8 mouse cellular contexts compared by ENCODE assay signal in the genomic region with DNA sequence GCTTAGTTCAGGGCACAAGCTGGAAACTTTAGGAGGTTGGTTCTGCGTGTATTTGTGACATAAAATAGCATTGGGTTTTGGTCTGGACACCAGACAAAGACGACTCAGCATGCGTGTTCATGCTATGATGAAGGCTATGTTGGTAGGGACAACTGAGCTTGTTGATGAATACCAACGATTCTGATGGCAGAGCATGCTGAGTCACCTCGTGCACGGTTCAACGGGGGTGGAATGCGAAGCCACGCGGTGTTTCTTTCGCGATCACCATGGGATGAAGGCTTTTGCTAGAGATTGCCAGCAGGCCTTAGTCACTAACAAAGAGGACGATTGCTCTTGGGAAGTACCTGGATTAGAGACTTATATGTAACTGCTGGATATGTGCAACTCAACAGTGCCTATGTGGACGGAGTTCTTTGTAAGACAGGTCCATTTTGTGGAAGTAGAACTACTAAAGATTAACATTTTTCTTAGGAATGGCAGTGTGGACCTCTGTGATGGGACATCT. TPM values are rescaled to one million over a fixed set of nuclear protein-coding genes. Genes with fewer than 3 reads are reported as not detected.
DNase-seq lines count a peak whose midpoint lies in the region; ATAC-seq lines count a peak whose summit lies in the region.

No protein-coding gene starts in this region.

- H3K36me3 ChIP-seq in forebrain, embryonic 12.5 days (replicated peaks) = peaks cover 54% of the 10 kb centered on the region
- H3K36me3 ChIP-seq in limb, embryonic 12.5 days = peaks cover 60% of the 10 kb centered on the region
- H3K36me3 ChIP-seq in midbrain, embryonic 15.5 days (replicated peaks) = peaks cover 24% of the 10 kb centered on the region; the same call in 1 of the 2 replicates

- H3K4me3 ChIP-seq in forebrain, embryonic 12.5 days (replicated peaks) = peak overlapping the region; percentile 74
- H3K4me3 ChIP-seq in limb, embryonic 12.5 days (replicated peaks) = peak overlapping the region; percentile 74
- H3K4me3 ChIP-seq in midbrain, embryonic 15.5 days = peak overlapping the region; percentile 95

- H3K4me2 ChIP-seq in forebrain, embryonic 12.5 days = peak overlapping the region; percentile 66
- peak overlapping the region; percentile 93 for H3K4me2 ChIP-seq in limb, embryonic 12.5 days
- peak overlapping the region; percentile 75 for H3K4me2 ChIP-seq in midbrain, embryonic 15.5 days

- H3K27me3 ChIP-seq in forebrain, embryonic 12.5 days = no peaks in the 10 kb centered on the region
- H3K27me3 ChIP-seq in limb, embryonic 12.5 days = no peaks in the 10 kb centered on the region
- H3K27me3 ChIP-seq in midbrain, embryonic 15.5 days (replicated peaks) = no peaks in the 10 kb centered on the region

- peak overlapping the region; percentile 90 for H3K9ac ChIP-seq in forebrain, embryonic 12.5 days
- peak overlapping the region; percentile 96 for H3K9ac ChIP-seq in limb, embryonic 12.5 days (replicated peaks)
- peak overlapping the region; percentile 84 for H3K9ac ChIP-seq in midbrain, embryonic 15.5 days

- ATAC-seq in forebrain, embryonic 12.5 days (ENCODE audit: low FRiP score) = peak; percentile 42
- peak; percentile 4; the same call in 1 of the 2 replicates for ATAC-seq in limb, embryonic 12.5 days (ENCODE audit: insufficient number of reproducible peaks, insufficient read depth, low FRiP score, low TSS enrichment, low read depth)
- ATAC-seq in midbrain, embryonic 15.5 days (replicated peaks) = peak; percentile 61

- H3K9me3 ChIP-seq in forebrain, embryonic 12.5 days = no peaks in the 10 kb centered on the region
- H3K9me3 ChIP-seq in limb, embryonic 12.5 days = no peaks in the 10 kb centered on the region
- H3K9me3 ChIP-seq in midbrain, embryonic 15.5 days = no peaks in the 10 kb centered on the region

- peak; percentile 50 for DNase-seq in embryo, embryonic 11 days
- no peak for DNase-seq in embryo, embryonic 10.5 days (ENCODE audit: low spot score)
- peak; percentile 53 for DNase-seq in right cerebral cortex, postnatal 14 days
- no peak for DNase-seq in right cerebral cortex, postnatal 4 days
- no peak for DNase-seq in urinary bladder, postnatal 10 days (ENCODE audit: low spot score)

- WGBS in forebrain, embryonic 12.5 days = under 1% methylated on average over 14 of the region's 14 CpGs
- WGBS in limb, embryonic 12.5 days = 0% methylated on average over 14 of the region's 14 CpGs
- WGBS in midbrain, embryonic 15.5 days = 0% methylated on average over 14 of the region's 14 CpGs

- H3K27ac ChIP-seq in forebrain, embryonic 12.5 days = peak overlapping the region; percentile 88
- peak overlapping the region; percentile 95 for H3K27ac ChIP-seq in limb, embryonic 12.5 days
- H3K27ac ChIP-seq in midbrain, embryonic 15.5 days = peak overlapping the region; percentile 91

- peaks cover 40% of the 10 kb centered on the region for H3K4me1 ChIP-seq in forebrain, embryonic 12.5 days
- H3K4me1 ChIP-seq in limb, embryonic 12.5 days (replicated peaks) = peaks cover 18% of the 10 kb centered on the region
- peaks cover 44% of the 10 kb centered on the region for H3K4me1 ChIP-seq in midbrain, embryonic 15.5 days

RNA-seq across cellular contexts. Expression of a gene that starts 0.7 kb away (rescaled TPM):
- 9.9 TPM in 2 replicates for polyA plus RNA-seq in forebrain, embryonic 12.5 days (2016; fragmentation: Nextera tagmentation; extraction: Ambion mirVana)
- polyA plus RNA-seq in limb, embryonic 12.5 days (2016; fragmentation: Nextera tagmentation; extraction: Ambion mirVana) = 8.5 and 11.1 TPM in 2 replicates
- polyA plus RNA-seq in midbrain, embryonic 15.5 days (2015; fragmentation: Nextera tagmentation; extraction: Ambion mirVana) = 14.1 and 15.3 TPM in 2 replicates

RNA-seq across cellular contexts. Expression of a gene that starts 35.1 kb away (rescaled TPM):
- 49.0 and 49.3 TPM in 2 replicates for polyA plus RNA-seq in forebrain, embryonic 12.5 days (2016; fragmentation: Nextera tagmentation; extraction: Ambion mirVana)
- polyA plus RNA-seq in limb, embryonic 12.5 days (2016; fragmentation: Nextera tagmentation; extraction: Ambion mirVana) = 35.7 and 37.5 TPM in 2 replicates
- polyA plus RNA-seq in midbrain, embryonic 15.5 days (2015; fragmentation: Nextera tagmentation; extraction: Ambion mirVana) = 24.4 and 24.8 TPM in 2 replicates

RNA-seq across cellular contexts. Expression of a gene that starts 35.2 kb away (rescaled TPM):
- polyA plus RNA-seq in forebrain, embryonic 12.5 days (2016; fragmentation: Nextera tagmentation; extraction: Ambion mirVana) = 38.3 and 39.7 TPM in 2 replicates
- 40.4 and 40.7 TPM in 2 replicates for polyA plus RNA-seq in limb, embryonic 12.5 days (2016; fragmentation: Nextera tagmentation; extraction: Ambion mirVana)
- 10.0 and 12.2 TPM in 2 replicates for polyA plus RNA-seq in midbrain, embryonic 15.5 days (2015; fragmentation: Nextera tagmentation; extraction: Ambion mirVana)

RNA-seq across cellular contexts. Expression of a gene that starts 56.9 kb away (rescaled TPM):
- 2.4 and 2.8 TPM in 2 replicates for polyA plus RNA-seq in forebrain, embryonic 12.5 days (2016; fragmentation: Nextera tagmentation; extraction: Ambion mirVana)
- 2.8 TPM in 2 replicates for polyA plus RNA-seq in limb, embryonic 12.5 days (2016; fragmentation: Nextera tagmentation; extraction: Ambion mirVana)
- polyA plus RNA-seq in midbrain, embryonic 15.5 days (2015; fragmentation: Nextera tagmentation; extraction: Ambion mirVana) = 3.9 and 4.4 TPM in 2 replicates

Comparison
In these comparisons a context has a peak if more than half of its experiments do, and no peak if none do; other contexts are left out.
1. DNase-seq: peak in embryo, embryonic 11 days (single experiment) and right cerebral cortex, postnatal 14 days (single experiment); none in embryo, embryonic 10.5 days (single experiment), right cerebral cortex, postnatal 4 days (single experiment) and urinary bladder, postnatal 10 days (single experiment).
2. ATAC-seq: peak in every context shown above with its lines; median percentile 61 in midbrain, embryonic 15.5 days; 42 in forebrain, embryonic 12.5 days; 4 in limb, embryonic 12.5 days.
3. Peak in every context shown above with its lines, with median percentiles within 50 percentile points of each other: H3K27ac ChIP-seq, H3K4me2 ChIP-seq, H3K4me3 ChIP-seq and H3K9ac ChIP-seq.